Mouse (Mus musculus): ENCODE results near the gene Zfp683. TPM values are rescaled to one million over a fixed set of nuclear protein-coding genes. Genes with fewer than 3 reads are reported as not detected.

Zfp683 gene
- not detected in 2 replicates for polyA plus RNA-seq (2015; fragmentation: Nextera tagmentation; extraction: Ambion mirVana)

- Histone ChIP-seq H3K36me3 (ENCODE audit: insufficient read depth, low read length) (no peaks in the 10 kb centered on the region), H3K9ac (replicated peaks; ENCODE audit: low read depth) (no peak within 1 kb of the TSS; the same call in 1 of the 2 replicates), H3K4me2 (replicated peaks; ENCODE audit: low read depth, low read length) (no peak within 1 kb of the TSS), H3K9me3 (ENCODE audit: low read length) (no peaks in the 10 kb centered on the region), H3K4me3 (ENCODE audit: low read depth, low read length) (no peak within 1 kb of the TSS), H3K4me1 (ENCODE audit: insufficient read depth, low read depth, low read length) (no peaks in the 10 kb centered on the region), H3K27ac (ENCODE audit: low read length) (no peak within 1 kb of the TSS), H3K27me3 (replicated peaks; ENCODE audit: insufficient read depth, low read length) (no peaks in the 10 kb centered on the region)
- no peak for DNase-seq (ENCODE audit: low spot score)
- no peak for ATAC-seq
- WGBS = 82% methylated on average over 3 of the region's 3 CpGs
- no peak for TF ChIP-seq CTCF (IDR thresholded peaks at IDR 0.05)
- TF ChIP-seq EP300 (IDR thresholded peaks at IDR 0.05) = no peak
Measured at GRCm38 (mm10) chr4:134053538-134053937, at the start of gene Zfp683. Gene Zfp683 (plus strand): TSS chr4:134053838.

- H3K27me3 ChIP-seq (replicated peaks; ENCODE audit: insufficient read depth, low read length) = no peaks in the 10 kb centered on the region
- H3K4me3 ChIP-seq (ENCODE audit: low read depth, low read length) = no peak overlapping the region
- no peaks in the 10 kb centered on the region for H3K9me3 ChIP-seq (ENCODE audit: low read length)
- H3K36me3 ChIP-seq (ENCODE audit: insufficient read depth, low read length) = no peaks in the 10 kb centered on the region
- no peak overlapping the region for H3K9ac ChIP-seq (replicated peaks; ENCODE audit: low read depth)
- TF ChIP-seq EP300 (IDR thresholded peaks at IDR 0.05) = no peak
- TF ChIP-seq CTCF (IDR thresholded peaks at IDR 0.05) = no peak
- no peak overlapping the region for H3K4me2 ChIP-seq (replicated peaks; ENCODE audit: low read depth, low read length)
- no peak for ATAC-seq
- 78% methylated on average over 12 of the region's 12 CpGs for WGBS
- no peaks in the 10 kb centered on the region for H3K4me1 ChIP-seq (ENCODE audit: insufficient read depth, low read depth, low read length)
- H3K27ac ChIP-seq (ENCODE audit: low read length) = no peak overlapping the region
- no peak for DNase-seq (ENCODE audit: low spot score)
Measured at GRCm38 (mm10) chr4:134005581-134006358, 47.9 kb upstream of the Zfp683 start.

- Histone ChIP-seq H3K4me2 (replicated peaks; ENCODE audit: low read depth, low read length) (no peak overlapping the region), H3K4me3 (ENCODE audit: low read depth, low read length) (no peak overlapping the region), H3K9ac (replicated peaks; ENCODE audit: low read depth) (no peak overlapping the region), H3K9me3 (ENCODE audit: low read length) (no peaks in the 10 kb centered on the region), H3K4me1 (ENCODE audit: insufficient read depth, low read depth, low read length) (no peaks in the 10 kb centered on the region), H3K27ac (ENCODE audit: low read length) (no peak overlapping the region), H3K27me3 (replicated peaks; ENCODE audit: insufficient read depth, low read length) (no peaks in the 10 kb centered on the region), H3K36me3 (ENCODE audit: insufficient read depth, low read length) (no peaks in the 10 kb centered on the region)
- ATAC-seq = no peak
- TF ChIP-seq CTCF (IDR thresholded peaks at IDR 0.05) (no peak), EP300 (IDR thresholded peaks at IDR 0.05) (no peak)
- WGBS = 65% methylated on average over 3 of the region's 3 CpGs
- DNase-seq (ENCODE audit: low spot score) = no peak
Measured at GRCm38 (mm10) chr4:134006845-134007244, 46.8 kb upstream of the Zfp683 start.

GRCm38 (mm10) chr4:134009709-134010108 is 43.9 kb upstream of the Zfp683 start:
- Histone ChIP-seq H3K4me2 (replicated peaks; ENCODE audit: low read depth, low read length) (no peak overlapping the region), H3K4me1 (ENCODE audit: insufficient read depth, low read depth, low read length) (no peaks in the 10 kb centered on the region), H3K27ac (ENCODE audit: low read length) (no peak overlapping the region), H3K9me3 (ENCODE audit: low read length) (no peaks in the 10 kb centered on the region), H3K36me3 (ENCODE audit: insufficient read depth, low read length) (no peaks in the 10 kb centered on the region), H3K4me3 (ENCODE audit: low read depth, low read length) (no peak overlapping the region), H3K27me3 (replicated peaks; ENCODE audit: insufficient read depth, low read length) (no peaks in the 10 kb centered on the region), H3K9ac (replicated peaks; ENCODE audit: low read depth) (no peak overlapping the region)
- DNase-seq (ENCODE audit: low spot score) (no peak), ATAC-seq (no peak)
- WGBS = 51% methylated on average over 6 of the region's 6 CpGs
- no peak for TF ChIP-seq CTCF (IDR thresholded peaks at IDR 0.05)
- no peak for TF ChIP-seq EP300 (IDR thresholded peaks at IDR 0.05)

GRCm38 (mm10) chr4:134011450-134012414 is 41.9 kb upstream of the Zfp683 start:
- WGBS = 9% methylated on average over 16 of the region's 16 CpGs
- Histone ChIP-seq H3K4me3 (ENCODE audit: low read depth, low read length) (no peak overlapping the region), H3K36me3 (ENCODE audit: insufficient read depth, low read length) (no peaks in the 10 kb centered on the region), H3K4me2 (replicated peaks; ENCODE audit: low read depth, low read length) (no peak overlapping the region), H3K27ac (ENCODE audit: low read length) (no peak overlapping the region), H3K4me1 (ENCODE audit: insufficient read depth, low read depth, low read length) (no peaks in the 10 kb centered on the region), H3K9ac (replicated peaks; ENCODE audit: low read depth) (no peak overlapping the region), H3K9me3 (ENCODE audit: low read length) (no peaks in the 10 kb centered on the region), H3K27me3 (replicated peaks; ENCODE audit: insufficient read depth, low read length) (peaks cover 7% of the 10 kb centered on the region; the same call in 1 of the 2 replicates)
- TF ChIP-seq CTCF (IDR thresholded peaks at IDR 0.05) (no peak), EP300 (IDR thresholded peaks at IDR 0.05) (no peak)
- DNase-seq (ENCODE audit: low spot score) (no peak), ATAC-seq (no peak)

GRCm38 (mm10) chr4:134012858-134013528 is 40.6 kb upstream of the Zfp683 start:
- no peaks in the 10 kb centered on the region for H3K36me3 ChIP-seq (ENCODE audit: insufficient read depth, low read length)
- no peak overlapping the region for H3K4me2 ChIP-seq (replicated peaks; ENCODE audit: low read depth, low read length)
- H3K27me3 ChIP-seq (replicated peaks; ENCODE audit: insufficient read depth, low read length) = peaks cover 8% of the 10 kb centered on the region
- no peak overlapping the region for H3K27ac ChIP-seq (ENCODE audit: low read length)
- H3K9ac ChIP-seq (replicated peaks; ENCODE audit: low read depth) = no peak overlapping the region
- no peak for DNase-seq (ENCODE audit: low spot score)
- no peak overlapping the region for H3K4me3 ChIP-seq (ENCODE audit: low read depth, low read length)
- no peaks in the 10 kb centered on the region for H3K9me3 ChIP-seq (ENCODE audit: low read length)
- peak; percentile 57 for TF ChIP-seq CTCF (IDR thresholded peaks at IDR 0.05)
- TF ChIP-seq EP300 (IDR thresholded peaks at IDR 0.05) = no peak
- no peaks in the 10 kb centered on the region for H3K4me1 ChIP-seq (ENCODE audit: insufficient read depth, low read depth, low read length)
- ATAC-seq = no peak
- 49% methylated on average over 12 of the region's 12 CpGs for WGBS
